Mouse (Mus musculus): Measurements from ENCODE around the gene Kdm6b. TPM values are rescaled to one million over a fixed set of nuclear protein-coding genes. Genes with fewer than 3 reads are reported as not detected.

The Kdm6b gene
- total RNA-seq, 2 experiments from 2014 or later, result 48.3 to 49.7 TPM

DNA sequence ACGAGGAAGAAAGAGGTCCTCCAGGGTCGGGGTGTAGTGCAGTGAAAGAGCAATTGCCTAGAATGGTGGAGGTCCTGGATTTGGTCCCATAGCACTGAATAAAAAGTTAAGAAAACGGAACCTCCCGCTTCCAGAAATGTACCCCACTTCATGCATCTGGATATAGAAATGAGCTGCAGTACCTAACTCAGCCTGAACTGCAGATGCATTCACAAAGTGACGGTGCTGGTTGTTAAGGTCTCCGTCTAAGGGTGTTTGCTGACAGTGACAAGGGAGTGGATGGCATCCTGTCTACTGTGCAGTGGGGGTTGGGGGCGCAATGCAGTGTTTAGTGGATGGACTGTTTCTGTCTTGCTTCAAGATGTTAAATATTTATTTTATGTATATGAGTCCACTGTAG, 26.7 kb downstream of the Kdm6b start:
- no peak for DNase-seq

GRCm38 (mm10) chr11:69384979-69385378, 28.5 kb downstream of the Kdm6b start:
- no peak for DNase-seq

DNA sequence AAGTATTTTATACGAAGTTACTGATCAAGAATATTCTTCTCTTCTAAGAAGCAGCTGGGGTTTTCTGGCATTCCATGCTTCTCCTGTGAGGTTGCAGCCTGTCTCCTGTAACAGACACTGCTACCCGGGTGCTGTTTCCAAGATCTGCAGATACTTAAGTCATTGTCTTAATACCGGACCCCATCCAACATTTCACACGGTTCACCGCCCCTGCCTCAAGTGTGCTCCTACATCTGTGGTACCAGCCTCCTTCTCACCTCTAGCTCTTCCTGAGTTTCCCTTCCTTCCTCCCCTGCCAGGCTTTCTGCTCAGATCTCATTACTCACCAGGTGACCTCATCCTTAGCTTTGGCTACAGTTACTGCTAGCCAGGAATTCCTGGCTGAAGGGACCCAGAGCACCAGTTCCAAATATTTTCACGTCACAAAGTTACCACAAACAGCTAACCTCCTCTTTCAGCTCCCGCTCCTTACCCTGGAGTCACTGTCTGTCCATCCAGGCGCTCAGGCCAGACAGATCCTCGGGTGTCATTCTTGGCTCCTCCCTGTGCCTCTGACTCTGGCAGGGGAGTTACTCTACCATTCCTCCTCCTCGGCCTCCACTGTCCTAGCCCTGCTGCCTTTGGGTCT, 30.9 kb downstream of the Kdm6b start:
- DNase-seq, result no peak

- no peak for DNase-seq
Measured at GRCm38 (mm10) chr11:69381356-69381755, 32.1 kb downstream of the Kdm6b start.

DNA sequence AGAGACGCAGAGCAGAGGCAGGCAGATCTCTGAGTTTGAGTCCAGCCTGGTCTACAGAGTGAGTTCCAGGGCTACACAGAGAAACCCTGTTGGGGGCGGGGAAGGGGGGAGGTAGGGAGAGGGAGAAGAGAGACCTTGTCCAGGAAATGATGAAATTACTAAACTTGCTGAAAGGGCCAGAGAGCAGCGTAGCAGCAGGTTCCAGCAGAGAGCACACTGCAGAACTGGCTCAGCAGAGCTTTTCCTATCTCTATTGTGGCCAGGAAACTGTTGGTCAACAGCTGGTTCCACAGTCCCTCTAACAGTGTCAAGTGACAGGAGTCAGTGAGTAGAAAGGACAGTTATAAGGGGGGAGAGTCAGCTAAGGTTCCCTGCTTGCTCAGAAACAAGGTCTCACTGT, 33.9 kb downstream of the Kdm6b start:
- no peak for DNase-seq

- no peak for DNase-seq
Measured at GRCm38 (mm10) chr11:69377766-69378165, 35.7 kb downstream of the Kdm6b start.

- no peak for DNase-seq
Measured at GRCm38 (mm10) chr11:69375646-69376045, 37.8 kb downstream of the Kdm6b start.

DNA sequence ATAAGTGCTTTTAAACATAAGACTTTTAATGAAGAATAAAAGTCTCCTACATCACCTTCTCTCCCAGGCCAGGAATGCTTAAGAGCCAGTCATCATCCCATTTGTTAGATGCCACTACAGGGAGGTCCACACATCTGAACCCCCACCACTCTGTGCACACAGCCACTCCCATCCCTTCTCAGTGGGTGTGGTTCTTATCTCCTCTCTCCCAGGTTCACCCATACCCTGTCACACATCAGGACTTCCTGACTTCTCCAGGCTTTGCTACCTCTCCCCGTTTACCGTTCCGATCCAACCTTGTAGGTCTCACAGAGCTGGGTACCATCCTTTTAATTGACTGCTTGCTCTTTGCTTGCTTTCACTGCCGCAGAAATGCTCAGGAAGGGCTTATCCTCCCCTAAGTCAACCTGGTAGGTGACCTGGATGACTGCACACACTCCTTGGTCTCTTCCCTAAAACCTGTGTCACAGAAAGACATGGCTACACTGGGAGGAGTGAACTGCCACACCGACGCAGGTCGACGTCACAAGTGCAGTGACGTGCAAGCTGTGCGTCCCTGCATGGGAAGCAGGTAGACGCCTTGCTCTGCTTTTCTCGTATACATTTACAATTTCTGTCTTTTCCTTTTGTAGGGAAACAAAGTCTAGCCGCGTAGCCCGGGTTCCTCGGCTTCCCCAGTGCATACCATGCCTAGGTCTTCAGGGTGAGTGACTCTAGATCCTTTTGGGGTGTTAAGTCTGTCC, 40.1 kb downstream of the Kdm6b start:
- no peak for DNase-seq

DNA sequence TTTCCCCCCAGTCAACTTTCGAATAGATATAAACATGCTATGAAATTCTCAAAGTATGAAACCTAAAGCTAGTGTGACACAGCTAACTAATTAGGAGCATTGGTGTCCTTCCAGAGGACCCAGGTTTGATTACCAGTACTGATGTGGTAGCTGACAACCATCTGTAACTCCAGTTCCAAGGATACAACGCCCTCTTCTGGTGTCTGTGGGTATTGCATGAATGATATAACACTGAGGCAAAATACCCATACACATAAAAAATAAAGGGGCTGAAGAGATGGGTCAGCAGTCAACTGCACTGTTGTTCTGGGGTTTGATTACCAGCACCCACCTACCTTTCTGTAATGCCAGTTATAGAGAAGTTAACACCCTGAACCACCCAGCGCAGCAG, 40.7 kb downstream of the Kdm6b start:
- peak; percentile 30 for DNase-seq

- no peak for DNase-seq
Measured at GRCm38 (mm10) chr11:69372056-69372779, 41.3 kb downstream of the Kdm6b start.

DNA sequence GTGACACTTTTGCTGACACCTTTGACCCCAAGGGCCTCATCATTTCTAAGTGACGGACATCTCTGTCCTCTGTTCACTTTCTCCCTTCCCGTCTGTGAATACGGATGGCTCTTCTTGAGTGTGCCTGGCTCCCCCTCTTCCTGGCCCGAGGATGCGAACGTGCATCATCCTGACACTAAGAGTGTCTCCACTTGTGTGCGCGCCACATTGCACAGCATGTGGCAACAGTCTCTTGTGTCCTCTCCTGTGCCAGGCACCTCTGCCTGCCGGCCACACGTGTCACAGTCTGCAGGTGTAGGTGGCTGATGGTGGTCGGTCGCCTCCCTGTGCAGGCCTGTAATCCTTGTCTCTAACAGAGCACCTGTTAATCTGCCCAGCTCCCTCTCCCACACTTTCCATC, 41.9 kb downstream of the Kdm6b start:
- DNase-seq, result no peak

DNA sequence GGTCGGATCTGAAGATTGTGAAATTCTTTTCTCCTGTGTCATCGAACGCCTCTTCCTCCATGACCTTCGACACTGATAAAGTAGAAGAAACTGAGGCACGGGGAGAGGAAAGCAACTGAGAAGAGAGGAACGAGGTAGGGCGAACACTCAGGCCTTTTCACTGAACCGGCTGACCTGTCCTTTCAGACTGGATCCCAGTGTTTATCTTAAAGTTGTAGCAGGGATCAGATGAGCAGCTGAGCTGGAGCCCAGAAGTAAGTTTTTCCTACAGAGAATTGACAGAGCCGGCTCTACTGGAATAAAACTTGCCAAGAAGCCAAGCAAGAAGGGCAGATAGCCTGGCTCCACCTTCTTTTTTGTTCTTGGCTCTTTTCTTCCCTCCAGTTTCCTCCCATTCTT, 42.7 kb downstream of the Kdm6b start:
- no peak for DNase-seq

DNA sequence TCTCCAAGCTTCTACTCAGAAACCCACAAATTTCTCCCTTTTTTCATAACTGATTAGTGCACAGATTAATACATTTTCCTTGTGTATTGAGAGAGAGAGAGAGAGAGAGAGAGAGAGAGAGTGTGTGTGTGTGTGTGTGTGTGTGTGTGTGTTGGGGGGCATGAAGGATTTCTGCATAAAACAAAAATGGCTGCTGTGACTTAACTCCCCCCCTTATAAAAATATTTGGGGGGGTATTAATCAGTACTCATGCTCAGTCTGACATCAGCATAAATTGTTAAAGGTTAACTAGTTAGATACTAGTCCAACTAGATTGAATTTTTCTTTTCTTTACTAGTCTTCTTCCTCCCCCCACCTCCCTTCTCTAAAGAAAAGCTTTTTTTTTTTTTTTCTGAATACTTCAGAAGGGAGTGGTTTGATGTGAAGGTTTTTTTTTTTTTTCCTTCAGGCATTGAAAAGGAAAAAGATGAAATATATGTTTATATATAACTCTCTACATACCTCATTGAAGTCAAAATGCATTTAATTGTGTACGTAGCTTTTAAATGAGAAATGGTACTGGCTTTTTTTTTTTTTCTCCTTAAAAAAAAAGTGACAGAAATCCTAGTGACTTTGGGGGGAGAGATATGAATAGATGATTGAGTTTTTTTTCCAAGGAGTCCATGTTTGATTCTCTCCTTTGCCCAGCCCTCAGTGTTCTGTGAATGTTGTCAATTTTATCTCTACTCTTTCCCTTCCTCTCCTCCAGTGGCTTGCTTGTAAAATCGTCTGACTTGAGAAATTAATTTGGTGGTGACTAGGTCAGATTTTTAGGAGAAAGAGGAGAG, 43.3 kb downstream of the Kdm6b start:
- no peak for DNase-seq

DNA sequence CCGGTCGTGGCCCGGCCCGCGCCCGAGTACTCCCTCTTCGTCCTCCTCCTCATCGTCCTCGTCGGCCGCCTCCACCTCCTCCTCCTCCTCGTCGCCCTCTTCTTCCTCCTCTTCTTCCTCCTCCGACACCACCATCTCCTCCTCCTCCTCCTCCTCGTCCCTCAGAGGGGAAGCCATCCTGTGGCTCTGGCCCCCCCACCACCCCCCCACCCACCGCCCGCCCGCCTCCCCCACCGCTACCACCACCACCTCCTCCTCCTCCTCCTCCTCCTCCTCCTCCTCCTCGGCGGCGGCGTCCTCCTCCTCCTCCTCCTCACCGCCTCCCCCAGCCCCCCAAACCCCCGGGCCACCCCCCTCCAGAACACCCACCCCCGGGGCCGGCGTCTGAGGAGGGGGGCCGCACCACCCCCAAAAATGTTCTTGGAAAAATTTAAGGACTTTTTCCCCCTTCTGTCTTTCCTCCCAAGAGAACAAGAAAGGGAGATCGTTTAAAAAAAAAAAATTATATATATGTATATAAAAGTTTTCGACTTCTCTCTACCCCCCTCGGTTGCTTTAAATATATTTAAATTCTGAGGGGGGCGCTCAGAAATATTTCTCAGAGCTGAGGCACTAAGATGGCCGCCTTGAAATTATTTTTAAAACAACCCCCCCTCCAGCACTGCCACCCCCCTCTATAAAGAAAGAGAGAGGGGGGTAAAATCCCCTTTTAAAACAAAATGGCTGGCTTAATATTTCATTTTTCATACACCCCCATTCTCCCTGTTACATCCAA, 44.1 kb downstream of the Kdm6b start, which contains the start of gene Chd3:
Gene Chd3, minus strand, starts transcription at position 192 of the 775 bp plus-strand sequence.
- no peak for DNase-seq

DNA sequence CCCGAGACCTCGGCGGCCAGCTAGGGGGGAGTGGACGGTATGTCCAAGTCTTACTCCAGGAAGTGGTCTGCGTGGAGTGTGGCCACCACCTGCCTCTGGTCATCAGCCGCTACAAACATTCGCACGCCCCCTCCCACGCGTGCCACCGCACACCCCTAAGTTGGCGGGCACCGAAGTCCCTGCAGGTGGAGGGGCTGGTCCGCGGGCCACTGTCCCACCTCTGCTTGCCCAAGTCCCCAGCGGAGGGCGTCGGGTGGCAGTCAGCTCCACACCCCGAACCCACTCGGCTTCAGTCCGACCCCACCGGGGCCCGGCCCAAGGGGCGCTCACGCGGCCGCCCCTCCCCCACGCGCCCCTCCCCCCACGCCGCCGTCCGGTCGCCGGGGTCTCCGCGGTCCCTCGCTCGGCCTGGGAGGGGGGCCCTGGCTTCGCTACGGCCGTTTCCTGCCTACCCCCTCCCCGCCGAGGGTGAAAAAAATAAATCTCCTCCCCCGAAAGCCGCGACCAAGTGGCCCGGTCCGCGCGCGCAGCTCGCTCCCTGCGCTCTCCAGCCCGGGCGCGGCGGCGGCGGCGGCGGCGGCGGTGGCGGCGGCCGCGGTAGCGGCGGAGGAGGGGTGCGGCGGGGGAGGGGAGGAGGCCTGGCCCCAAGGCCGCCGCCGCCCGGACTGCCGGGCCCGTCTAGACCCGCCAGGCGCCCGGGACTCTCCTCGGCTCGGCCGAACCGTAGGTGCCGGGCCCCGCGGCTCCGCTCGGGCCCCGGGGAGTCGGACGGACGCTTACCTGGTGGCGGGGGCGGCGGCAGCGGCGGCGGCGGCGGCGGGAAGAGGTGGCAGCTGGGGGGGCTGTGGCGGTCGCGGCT, 44.9 kb downstream of the Kdm6b start:
- peak; percentile 53 for DNase-seq

- DNase-seq, result peak; percentile 50
Measured at GRCm38 (mm10) chr11:69367616-69368355, 45.7 kb downstream of the Kdm6b start.

DNA sequence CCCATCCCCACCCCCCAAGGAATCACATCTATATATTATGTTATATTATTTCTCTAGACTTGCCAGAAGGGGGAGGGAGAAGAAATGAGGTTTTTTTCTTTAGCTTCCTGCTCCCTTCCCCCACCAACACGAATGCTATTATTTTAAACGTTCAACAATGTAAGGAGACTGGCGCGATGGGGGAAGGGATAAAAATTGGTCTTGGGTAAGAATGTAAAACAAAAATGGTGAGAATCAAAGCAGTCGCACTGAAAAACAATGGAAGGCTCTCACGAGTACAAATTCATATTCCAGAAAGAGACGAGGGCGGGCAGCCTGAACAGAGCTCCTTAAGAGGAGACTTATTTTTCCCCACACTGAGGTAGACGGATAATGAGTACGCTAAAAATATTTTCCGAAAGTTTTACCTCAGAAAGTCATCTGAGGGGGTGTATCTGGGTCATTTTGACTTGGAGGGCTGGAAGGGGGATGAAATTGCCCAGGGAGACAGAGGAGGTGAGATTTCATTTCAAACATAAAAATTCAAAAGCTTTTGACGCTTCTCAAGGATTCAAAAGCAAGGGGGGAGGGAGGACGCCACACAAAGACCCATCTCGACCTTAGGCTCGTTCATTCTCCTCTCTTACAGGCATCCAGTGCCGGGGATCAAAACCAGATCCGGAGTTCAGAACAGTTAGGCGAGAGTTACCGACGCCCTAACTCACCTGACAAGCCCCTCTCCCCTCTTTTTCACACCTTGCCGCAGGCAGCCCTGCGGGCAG, 46.4 kb downstream of the Kdm6b start:
- no peak for DNase-seq

DNA sequence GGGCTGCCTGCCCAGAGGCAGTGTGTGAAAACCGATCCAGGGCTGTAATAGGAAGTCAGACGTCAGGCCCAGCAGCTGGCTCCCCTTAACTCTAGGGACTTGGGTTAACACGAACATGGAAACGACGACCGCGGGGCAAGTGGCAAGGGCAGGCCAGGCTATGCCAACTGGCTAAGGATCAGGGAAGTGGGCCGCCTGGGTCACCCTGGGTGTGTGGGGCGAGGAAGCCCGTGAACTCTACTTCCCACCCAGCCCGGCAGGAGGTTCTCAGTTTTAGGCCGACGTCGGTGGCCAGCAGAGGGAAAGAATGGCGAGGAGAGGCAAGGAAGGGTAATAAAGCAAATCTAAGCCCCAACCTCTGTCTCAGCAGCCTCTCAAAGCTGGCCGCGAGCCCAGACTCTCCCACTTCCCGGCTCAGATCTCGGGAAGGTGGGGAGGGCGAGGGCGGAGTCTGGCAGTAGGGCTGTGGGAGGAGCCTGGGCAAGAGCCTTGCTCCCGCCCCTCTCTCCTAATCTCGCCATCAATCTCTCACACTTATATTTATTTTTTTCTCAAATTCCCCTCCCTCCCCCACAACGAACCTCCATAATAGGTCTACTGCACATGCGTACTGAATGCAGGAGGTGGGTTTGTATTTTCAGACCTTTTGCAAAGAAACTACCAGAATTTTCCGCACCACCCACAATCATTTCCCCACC, 47.2 kb downstream of the Kdm6b start:
- DNase-seq, result peak; percentile 97

DNA sequence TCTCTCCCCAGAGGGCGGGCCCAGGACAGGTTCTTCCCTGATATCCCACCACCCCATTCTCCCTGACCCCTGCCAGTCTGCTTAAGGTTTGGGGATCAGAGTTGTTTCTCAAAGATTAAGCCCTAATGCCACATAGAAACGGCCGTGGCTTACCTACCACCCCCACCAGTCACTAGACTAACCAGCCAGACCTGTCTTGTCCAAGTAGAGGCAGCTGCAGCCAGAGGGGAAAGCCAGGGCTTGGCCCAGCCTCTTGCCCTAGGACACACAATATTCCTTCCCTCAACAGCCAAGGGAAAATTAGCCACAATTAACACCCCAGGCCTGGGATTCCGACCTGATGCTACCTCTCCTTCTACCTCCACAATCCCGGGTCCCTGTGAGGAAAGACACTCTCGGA, 47.8 kb downstream of the Kdm6b start:
- DNase-seq, result no peak

Data from heart, postnatal 4 days (tissue).